Mouse (Mus musculus) v-Abl transformed pro-B cells (cell line): ENCODE data around the gene Fer1l4.

ENCODE experiments used
- in situ Hi-C, 2 experiments: fragments of 400-800 bp; cut with MboI; formaldehyde crosslinking; loops; one replicate each; pipeline ENCODE4 v1.15.1; 2025; ENCODE audit not compliant: unreplicated experiment in 2 of 2

Fer1l4 gene

DNA sequence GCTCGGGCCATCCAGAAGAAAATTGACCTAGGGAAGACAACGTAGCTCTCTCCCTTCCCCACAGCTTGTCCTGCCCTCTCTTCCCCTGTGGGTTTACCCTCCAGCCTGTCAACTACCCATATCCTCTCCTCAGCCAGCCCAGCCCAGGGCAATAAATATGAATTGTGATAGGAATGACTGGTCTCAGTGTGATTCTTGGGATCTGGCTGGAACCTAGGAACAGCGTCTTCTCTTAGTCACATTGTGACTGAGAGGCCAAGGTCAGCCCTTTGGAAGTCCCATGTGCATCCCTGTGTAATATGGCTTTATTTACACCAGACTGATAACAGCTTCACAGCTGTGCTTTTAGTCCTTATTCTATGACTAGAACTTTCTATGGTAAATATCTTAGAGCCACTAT, 34.6 kb downstream of the Fer1l4 start:
- in situ Hi-C loops: no loop called here

DNA sequence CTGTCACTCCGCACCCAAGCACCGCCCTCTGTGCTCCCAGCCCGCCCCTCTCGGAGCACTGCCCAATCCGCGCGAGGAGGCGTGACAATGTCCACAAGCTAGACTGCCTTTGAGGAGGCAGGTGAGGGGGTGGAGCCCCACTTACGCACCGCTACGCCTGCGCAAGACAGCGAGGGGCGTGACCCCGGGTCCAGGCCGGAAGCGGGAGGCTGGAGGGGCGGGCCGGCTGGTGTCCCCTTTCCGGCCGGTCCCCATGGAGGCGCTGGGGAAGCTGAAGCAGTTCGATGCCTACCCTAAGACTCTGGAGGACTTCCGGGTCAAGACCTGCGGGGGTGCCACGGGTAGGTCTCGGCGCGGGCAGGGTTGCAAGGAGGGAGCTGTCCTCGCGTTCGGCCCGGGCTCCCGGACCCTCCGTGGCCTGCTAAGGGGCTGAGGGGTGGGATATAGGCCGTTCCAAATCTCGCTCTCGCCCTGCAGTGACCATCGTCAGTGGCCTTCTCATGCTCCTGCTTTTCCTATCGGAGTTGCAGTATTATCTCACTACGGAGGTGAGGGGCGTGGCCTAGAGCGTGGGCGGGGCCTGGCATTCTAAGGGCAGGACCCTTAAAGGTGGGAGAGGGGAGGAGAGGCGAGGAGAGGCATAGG, 44.7 kb downstream of the Fer1l4 start, which contains the start of the genes 6430550D23Rik and Ergic3:
TSS of gene 6430550D23Rik (minus strand) at position 90 of the 645 bp plus-strand sequence.
TSS of gene Ergic3 (plus strand) at position 158 of the 645 bp plus-strand sequence.
- in situ Hi-C loops: loop anchor here in 1 of 2 experiments (5.0 kb wide), 1 partner anchor 41 kb away; no protein-coding TSS in a partner anchor

- in situ Hi-C loops: loop anchor here in 1 of 2 experiments (5.0 kb wide), 1 partner anchor 38 kb away; no protein-coding TSS in a partner anchor
Observed at GRCm38 (mm10) chr2:156005393-156005792, 47.4 kb downstream of the Fer1l4 start.

GRCm38 (mm10) chr2:155991863-155992321, 60.9 kb downstream of the Fer1l4 start:
- in situ Hi-C loops: no loop called here

DNA sequence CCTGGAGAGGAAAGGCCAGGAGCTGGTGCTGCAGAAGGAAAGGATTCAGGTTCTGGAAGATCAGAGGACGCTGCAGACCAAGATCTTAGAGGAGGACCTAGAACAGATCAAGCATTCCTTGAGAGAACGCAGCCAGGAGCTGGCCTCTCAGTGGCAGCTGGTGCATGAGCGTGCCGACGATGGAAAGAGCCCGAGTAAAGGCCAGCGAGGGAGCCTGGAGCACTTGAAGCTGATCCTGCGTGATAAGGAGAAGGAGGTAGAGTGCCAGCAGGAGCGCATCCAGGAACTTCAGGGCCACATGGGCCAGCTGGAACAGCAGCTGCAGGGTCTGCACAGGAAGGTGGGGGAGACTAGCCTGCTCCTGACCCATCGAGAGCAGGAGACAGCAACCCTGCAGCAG, 61.6 kb downstream of the Fer1l4 start:
- in situ Hi-C loops: no loop called here

- in situ Hi-C loops: no loop called here
Observed at GRCm38 (mm10) chr2:155989085-155989484, 63.7 kb downstream of the Fer1l4 start.

DNA sequence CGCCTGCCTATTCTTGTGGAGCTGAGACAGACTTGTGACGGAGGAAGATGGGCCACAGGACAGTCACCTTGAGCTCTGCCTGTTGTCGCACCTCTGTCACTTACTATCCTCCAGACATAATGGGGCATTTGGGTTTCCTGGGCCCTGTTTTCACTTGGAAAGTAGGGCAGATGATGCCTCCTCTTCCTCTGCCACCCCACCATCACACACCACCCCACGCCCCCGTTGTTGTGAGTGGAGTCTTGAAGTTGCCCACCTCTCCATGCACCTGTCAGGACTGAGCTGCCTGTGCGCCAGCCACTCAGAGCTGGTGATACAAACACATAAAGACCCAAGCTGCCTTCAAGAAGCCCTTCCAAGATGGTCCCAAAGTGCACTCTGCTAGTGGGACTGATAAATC, 65.6 kb downstream of the Fer1l4 start:
- in situ Hi-C loops: no loop called here

DNA sequence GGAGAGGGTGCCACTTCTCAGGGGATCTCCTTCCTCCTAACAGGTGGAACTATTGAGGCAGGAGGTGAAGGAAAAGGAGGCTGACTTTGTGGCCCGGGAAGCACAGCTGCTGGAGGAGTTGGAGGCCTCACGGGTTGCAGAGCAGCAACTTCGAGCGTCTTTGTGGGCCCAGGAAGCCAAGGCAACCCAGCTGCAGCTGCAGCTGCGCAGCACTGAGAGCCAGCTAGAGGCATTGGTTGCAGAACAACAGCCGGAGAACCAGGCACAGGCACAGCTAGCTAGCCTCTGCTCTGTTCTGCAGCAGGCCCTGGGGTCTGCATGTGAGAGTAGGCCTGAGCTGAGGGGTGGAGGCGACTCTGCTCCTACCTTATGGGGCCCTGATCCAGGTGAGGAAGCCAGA, 67.0 kb downstream of the Fer1l4 start:
- in situ Hi-C loops: no loop called here

DNA sequence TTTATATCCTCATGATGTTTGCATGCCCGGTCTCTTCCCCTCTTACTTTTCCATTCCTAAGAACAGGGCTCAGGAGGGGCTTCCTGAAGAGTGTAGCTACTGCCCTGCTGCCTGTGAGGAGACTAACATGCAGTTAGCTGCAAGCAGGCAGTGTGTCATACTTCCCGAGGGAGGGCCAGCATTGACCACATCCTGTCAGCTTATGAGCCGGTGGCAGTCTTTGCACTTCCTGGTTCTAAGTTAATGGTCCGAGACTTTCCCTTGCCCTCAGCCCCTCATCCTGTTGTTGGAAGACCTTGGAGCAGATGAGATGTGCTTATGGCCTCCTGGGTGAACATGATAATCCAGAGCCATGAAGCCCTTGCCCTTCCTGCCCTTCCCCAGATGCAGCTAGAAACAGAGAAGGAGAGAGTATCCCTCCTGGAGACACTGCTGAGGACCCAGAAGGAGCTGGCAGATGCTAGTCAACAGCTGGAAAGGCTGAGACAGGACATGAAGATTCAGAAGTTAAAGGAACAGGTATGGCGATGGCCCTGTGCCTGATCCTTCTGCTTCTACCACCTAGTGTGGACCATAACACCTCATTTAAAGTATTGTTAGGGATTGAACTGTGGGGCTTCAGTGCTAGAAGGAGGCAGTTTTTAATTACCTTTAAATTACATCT, 73.3 kb downstream of the Fer1l4 start:
- in situ Hi-C loops: no loop called here

DNA sequence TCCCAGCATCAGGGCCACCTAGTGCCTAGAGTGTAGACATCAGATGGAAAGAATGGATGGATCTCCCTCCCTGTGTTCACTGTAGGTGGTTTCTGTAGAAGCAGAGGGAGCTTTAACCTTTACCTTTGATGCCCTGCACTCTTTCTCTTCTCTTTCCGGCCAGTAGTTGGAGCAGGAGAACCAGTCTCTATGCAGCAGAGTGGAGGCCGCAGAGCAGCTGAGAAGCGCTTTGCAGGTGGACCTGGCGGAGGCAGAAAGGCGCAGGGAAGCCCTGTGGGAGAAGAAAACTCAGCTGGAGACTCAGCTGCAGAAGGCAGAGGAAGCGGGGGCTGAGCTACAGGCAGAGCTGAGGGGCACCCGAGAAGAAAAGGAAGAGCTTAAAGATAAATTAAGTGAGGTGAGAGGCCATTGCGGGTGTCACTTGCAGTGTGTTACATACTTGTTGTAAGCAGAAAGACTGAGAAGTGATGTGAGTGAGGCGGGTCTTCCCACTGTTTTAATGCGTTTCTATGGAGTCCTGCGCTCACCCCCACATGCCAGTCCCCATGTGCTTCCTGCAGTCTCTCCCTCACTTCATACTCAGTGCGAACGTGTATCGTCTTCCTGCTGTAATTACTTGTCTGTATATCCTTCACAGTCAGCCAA, 78.5 kb downstream of the Fer1l4 start:
- in situ Hi-C loops: no loop called here

DNA sequence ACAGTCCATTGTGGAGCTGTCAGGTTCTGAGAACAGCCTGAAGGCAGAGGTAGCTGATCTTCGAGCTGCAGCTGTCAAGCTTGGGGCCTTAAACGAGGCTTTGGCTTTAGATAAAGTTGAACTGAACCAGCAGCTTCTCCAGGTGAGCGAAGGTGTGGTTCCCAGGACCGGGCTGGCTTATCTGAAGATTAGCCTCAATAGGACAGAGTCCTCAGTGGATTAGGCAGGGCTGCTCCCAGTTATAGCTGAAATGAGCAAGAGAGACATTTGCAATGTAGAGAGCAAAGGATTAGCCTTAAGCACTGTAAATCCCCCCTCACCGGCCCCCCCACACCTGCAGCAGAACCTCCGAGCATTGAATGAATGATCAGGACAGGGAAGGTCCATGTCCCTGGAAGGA, 79.4 kb downstream of the Fer1l4 start:
- in situ Hi-C loops: no loop called here
